Mouse (Mus musculus): Measurements from ENCODE around the gene Hnrnpll. TPM values are rescaled to one million over a fixed set of nuclear protein-coding genes. Genes with fewer than 3 reads are reported as not detected.

Hnrnpll gene
- 36.1 TPM for polyA plus RNA-seq (2015; fragmentation: Illumina TruSeq; extraction: RNeasy Lipid Tissue Mini Kit (QIAGEN cat#74804); ENCODE audit: insufficient read depth, low replicate concordance)

GRCm38 (mm10) chr17:80061783-80062619 lies at the start of gene Hnrnpll:
Gene Hnrnpll, minus strand, starts transcription at chr17:80062334.

Other genes with a start within 250 kb of the Hnrnpll start
- 41.6 TPM for gene Atl2, start 166.2 kb downstream of the Hnrnpll start, polyA plus RNA-seq (2015; fragmentation: Illumina TruSeq; extraction: RNeasy Lipid Tissue Mini Kit (QIAGEN cat#74804); ENCODE audit: insufficient read depth, low replicate concordance)
- 8.8 TPM for gene Galm, start 65.1 kb upstream of the Hnrnpll start, polyA plus RNA-seq (2015; fragmentation: Illumina TruSeq; extraction: RNeasy Lipid Tissue Mini Kit (QIAGEN cat#74804); ENCODE audit: insufficient read depth, low replicate concordance)
- 435 TPM for gene Srsf7, start 145.0 kb upstream of the Hnrnpll start, polyA plus RNA-seq (2015; fragmentation: Illumina TruSeq; extraction: RNeasy Lipid Tissue Mini Kit (QIAGEN cat#74804); ENCODE audit: insufficient read depth, low replicate concordance)
- not detected for gene Ttc39d, start 145.1 kb upstream of the Hnrnpll start, polyA plus RNA-seq (2015; fragmentation: Illumina TruSeq; extraction: RNeasy Lipid Tissue Mini Kit (QIAGEN cat#74804); ENCODE audit: insufficient read depth, low replicate concordance)
- gene Gemin6, start 162.1 kb upstream of the Hnrnpll start, polyA plus RNA-seq (2015; fragmentation: Illumina TruSeq; extraction: RNeasy Lipid Tissue Mini Kit (QIAGEN cat#74804); ENCODE audit: insufficient read depth, low replicate concordance) = 16.7 TPM
- gene Morn2, start 227.9 kb upstream of the Hnrnpll start, polyA plus RNA-seq (2015; fragmentation: Illumina TruSeq; extraction: RNeasy Lipid Tissue Mini Kit (QIAGEN cat#74804); ENCODE audit: insufficient read depth, low replicate concordance) = 3.3 TPM
- gene Dhx57, start 228.1 kb upstream of the Hnrnpll start, polyA plus RNA-seq (2015; fragmentation: Illumina TruSeq; extraction: RNeasy Lipid Tissue Mini Kit (QIAGEN cat#74804); ENCODE audit: insufficient read depth, low replicate concordance) = 44.0 TPM
- 0.41 TPM for gene Arhgef33, start 245.1 kb upstream of the Hnrnpll start, polyA plus RNA-seq (2015; fragmentation: Illumina TruSeq; extraction: RNeasy Lipid Tissue Mini Kit (QIAGEN cat#74804); ENCODE audit: insufficient read depth, low replicate concordance)

Measured in spleen, adult 10 weeks (tissue).